Mouse (Mus musculus) small intestine, adult 2 months (tissue): ENCODE results near the gene Havcr2.

Experiments
- CTCF ChIP-seq: fragments of 200-500 bp; IDR thresholded peaks from 2 replicates; pipeline ENCODE4 v1.5.1; 2012; ENCODE audit warnings: low read depth, mild to moderate bottlenecking, control low read depth, inconsistent platforms, low read length, moderate library complexity, mixed read lengths; ENCODE audit not compliant: insufficient replicate concordance, insufficient read length; ENCODE audit errors: extremely low read depth
- POLR2A ChIP-seq: fragments of 200-500 bp; IDR thresholded peaks from 2 replicates; pipeline ENCODE4 v1.6.1; 2012; ENCODE audit warnings: low read depth, mild to moderate bottlenecking, control low read depth, inconsistent platforms, low read length, moderate library complexity

- TF ChIP-seq CTCF (no peak), POLR2A (no peak)
These were observed 33.5 kb downstream of the Havcr2 start for GRCm38 (mm10) chr11:46488231-46488630.
